Mouse (Mus musculus) brain, adult 2 months (tissue): Measurements from ENCODE around the gene Rpl36.
"Not testable (repeated sequence)": the region's sequence is repeated elsewhere in the genome, so short reads cannot be mapped to it uniquely, and the experiment has no call there.

ENCODE experiments used
- DNase-seq: peaks from one replicate; pipeline ENCODE4 v3.0.0; 2011; ENCODE audit warnings: low read depth, low spot score

Gene Rpl36

GRCm38 (mm10) chr17:56608699-56609098, 4.5 kb upstream of the Rpl36 start:
- no peak for DNase-seq

GRCm38 (mm10) chr17:56609452-56610171, 3.6 kb upstream of the Rpl36 start, which contains the start of gene 2410015M20Rik:
2410015M20Rik (minus strand) TSS chr17:56609771.
- peak; percentile 100 for DNase-seq

DNA sequence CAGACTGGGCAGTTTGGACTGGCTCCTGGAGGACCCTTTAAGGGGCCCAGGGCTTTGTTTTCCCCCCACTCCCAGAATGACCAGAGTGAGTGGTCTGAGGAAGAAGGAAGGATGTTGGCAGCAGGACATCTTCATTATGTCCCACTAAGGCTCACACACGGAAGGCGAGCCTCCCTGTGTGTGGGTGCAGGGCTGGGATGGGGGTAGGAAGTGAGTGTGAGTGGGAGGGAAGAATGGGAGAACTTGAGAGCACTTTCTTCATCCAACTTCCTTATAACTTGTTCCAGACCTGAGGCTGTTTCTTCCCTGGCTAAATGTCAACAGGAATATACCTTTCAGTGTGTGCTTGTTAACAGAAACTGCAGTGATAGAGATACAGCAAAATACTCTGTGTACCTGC, 1.9 kb upstream of the Rpl36 start:
- no peak for DNase-seq

DNA sequence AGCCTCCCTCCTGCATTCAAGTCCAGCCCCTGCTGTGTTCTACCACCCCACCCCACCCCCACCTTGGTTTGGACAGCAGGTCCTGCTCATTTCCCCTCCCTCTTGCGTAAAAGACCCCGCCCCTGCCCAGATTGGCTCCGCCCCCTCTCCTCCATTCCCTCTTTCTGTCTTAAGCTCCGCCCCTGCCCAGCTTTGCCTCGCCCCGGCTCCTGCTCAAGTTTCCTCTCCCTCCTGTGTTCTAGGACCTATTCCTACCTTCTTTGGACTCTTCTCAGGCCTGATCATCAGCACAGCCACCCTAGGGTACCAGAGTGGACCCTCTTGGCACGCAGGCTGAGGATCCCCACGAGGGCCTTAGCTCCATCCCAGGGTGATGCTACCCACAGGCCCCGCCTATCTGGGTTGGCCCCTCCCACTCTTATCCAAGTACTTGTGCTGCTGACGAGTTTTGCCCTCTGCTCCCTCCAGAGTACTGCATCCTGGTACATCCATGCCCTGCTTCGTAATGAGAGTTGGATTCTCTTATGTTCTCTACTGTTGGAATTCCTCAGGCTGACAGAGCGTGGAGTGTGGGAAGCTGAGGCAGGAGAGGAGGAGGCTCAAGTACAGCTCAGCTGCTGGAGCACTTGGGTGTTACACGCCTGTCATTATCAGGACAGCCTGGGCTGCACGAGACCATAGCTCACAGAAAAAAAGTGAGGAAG, 1.2 kb upstream of the Rpl36 start:
- peak; percentile 45 for DNase-seq

- not testable (repeated sequence) for DNase-seq
Observed at GRCm38 (mm10) chr17:56612565-56612939, 664 bp upstream of the Rpl36 start.

GRCm38 (mm10) chr17:56613893-56614292, 677 bp downstream of the Rpl36 start:
- DNase-seq, result not testable (repeated sequence)

DNA sequence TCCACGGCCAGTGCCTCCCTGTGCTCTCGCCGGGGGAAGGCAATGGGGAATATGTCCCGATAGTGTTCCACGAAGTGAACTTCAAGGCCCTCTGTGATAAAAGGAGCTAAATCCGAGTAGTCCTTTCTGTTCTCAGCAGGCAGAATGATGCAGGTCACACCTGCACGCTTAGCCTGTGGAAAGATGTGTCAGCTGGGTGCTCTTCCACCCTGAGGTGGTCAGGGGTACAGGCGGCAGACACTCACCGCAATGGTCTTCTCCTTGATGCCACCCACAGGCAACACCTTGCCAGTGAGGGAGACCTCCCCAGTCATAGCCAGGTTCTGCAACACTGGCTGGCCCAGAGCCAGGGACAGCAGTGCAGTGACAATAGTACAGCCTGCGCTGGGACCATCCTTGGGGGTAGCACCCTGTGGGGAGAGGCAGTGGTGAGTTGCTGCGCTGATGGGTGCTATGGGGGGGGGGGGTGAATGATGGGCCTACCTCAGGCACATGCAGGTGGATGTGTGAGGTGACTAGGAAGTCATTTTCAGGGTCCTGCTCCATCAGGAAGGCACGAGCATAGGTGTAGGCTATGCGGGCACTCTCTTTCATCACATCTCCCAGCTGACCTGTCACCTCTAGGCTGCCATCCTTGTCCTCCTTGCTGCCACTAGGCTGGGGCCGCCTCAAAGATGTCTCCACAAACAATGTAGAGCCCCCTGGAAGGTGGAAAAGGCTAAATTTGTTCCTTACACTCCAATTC, 1.3 kb downstream of the Rpl36 start:
- DNase-seq, result no peak

DNA sequence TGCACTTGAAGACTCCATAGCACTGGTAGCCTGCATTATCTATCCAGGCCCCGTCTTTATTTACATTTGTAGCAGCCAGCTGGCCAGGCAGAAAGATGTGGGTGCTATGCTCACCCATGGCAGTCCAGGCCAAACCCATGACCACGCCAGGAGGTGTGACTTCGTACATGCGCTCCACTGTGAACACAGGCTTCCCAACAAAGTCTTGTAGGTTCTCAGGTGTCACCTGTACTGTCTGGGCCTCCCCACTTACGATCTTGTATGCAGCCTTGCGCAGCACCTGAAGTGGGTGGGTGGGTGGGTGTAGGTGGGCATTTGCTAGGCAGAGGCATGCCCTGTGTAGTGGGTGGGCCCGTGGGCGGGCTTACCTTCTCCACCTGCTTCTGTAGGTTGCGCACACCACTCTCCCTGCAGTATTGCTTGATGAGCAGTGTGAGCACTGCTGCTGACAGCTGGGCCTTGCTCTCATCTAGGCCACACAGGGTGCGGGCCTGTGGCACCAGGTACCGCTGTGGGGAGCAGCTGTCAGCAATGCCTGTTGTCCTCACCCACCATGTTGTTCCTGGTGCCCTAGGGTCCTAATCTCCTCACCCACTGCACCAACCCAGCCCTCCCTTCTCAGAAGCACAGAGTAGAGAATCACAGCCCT, 2.0 kb downstream of the Rpl36 start:
- no peak for DNase-seq

DNA sequence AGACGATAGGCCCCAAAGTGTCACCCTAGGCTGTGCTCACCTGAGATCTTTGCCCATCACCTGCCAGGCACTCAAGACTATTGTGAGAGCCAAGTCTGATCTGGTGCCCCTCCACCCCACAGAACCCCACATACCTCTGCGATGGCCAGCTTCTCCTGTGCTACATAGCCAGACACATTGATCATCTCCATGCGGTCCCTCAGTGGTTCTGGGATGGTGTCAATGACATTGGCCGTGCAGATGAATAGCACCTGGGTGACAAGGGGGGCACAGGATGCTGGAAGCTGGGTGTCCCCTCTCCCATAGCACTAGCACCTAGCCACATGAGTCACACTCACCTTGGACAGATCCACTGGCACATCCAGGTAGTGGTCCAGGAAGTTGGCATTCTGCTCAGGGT, 2.6 kb downstream of the Rpl36 start:
- DNase-seq, result no peak

- no peak for DNase-seq
Observed at GRCm38 (mm10) chr17:56616725-56617124, 3.5 kb downstream of the Rpl36 start.

DNA sequence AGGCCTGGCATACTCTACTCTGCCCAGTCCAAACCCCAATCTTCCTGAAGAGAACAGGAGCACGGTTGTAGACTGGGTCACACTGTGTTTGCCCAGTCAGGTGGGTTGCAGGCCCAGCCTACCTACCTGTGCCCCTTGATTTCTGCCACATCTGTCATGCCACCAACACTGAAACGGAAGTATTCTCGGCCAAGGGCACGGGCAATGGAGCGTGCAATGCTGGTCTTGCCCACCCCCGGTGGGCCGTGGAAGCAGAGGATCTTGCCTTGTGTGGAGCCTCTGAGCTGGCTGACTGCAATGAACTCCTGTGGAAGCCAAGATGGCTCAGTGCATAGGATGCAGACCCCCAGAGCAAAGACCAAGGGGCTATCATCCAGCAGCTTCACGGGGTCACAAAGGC, 4.4 kb downstream of the Rpl36 start:
- DNase-seq, result no peak

GRCm38 (mm10) chr17:56625495-56625894, 12.3 kb downstream of the Rpl36 start:
- no peak for DNase-seq

GRCm38 (mm10) chr17:56626260-56626659, 13.0 kb downstream of the Rpl36 start:
- DNase-seq, result no peak

DNA sequence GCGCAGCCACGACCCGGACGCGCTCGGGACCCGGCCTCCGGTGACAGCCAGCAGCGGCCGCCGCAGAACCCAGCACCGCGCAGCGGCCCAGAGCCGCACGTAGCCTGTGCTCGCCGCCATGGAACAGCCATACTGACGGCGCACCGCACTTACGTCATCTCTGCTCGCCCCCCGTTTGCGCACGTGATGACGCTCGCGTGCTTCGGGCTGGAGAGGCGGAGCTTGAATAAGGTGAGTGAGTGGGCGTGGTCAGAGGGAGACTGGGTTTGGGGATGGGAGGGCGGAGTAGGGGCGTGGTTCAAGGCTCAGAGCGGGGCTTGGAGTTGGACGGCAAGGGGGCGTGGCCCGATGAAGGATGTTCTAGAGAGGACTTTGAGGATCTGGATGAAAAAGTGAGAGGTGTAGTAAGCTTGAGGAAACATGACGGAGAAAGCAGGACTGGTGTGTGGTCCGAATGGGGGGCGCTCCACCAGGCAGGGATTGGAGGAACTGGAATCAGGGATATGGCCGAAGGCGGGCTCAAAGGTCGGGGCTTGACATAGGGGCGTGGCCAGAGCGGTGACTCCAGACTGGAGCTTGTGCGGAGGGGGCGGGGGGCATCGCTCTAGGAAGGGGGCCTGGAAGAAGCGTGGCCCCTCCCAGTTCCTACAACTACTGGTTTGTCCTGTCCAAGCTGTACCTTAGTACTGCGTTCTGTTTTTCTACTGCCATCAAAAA, 13.7 kb downstream of the Rpl36 start, which contains the start of gene Lonp1:
Gene Lonp1 (minus strand): TSS at position 134 of the 717 bp plus-strand sequence.
- DNase-seq, result peak; percentile 99

DNA sequence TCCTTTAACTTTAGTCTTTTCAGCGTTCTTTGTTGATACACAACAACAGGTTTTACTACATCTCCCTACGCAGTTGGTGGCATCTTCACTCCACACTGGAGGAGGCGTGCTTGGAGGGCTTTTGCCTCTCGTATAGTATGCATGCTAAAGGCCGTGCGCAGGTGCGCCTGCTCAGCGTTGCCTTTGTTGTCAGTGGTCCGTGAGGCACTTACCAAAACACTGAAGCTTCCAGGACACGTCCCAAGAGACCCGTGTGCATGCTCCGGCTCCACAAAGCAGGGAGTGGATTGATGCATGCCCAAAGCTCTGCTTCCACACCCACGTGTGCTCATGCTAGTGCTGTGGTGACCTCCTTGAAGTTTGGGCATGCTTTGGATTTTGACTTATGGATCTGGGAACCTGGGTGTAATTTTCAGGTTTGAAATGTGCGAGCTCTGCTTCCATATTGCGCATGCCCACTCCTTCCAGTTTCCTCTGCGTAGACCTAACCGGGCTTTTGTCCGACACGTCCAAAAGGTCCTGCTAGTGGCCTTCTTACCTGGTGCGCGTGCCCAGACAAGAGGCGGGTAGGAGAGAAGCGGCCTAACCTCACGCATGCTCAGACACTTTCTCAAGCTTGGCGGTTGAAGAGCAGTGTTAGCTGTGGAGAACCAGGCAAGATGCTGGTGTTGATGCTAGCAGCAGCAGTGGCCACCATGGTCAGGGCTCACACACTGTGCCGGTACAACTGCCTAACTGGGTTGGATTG, 14.5 kb downstream of the Rpl36 start, which contains the start of gene Catsperd:
Gene Catsperd (plus strand): TSS at position 614 of the 748 bp plus-strand sequence.
- DNase-seq, result peak; percentile 68

GRCm38 (mm10) chr17:56629800-56630781, 16.9 kb downstream of the Rpl36 start:
- not testable (repeated sequence) for DNase-seq

DNA sequence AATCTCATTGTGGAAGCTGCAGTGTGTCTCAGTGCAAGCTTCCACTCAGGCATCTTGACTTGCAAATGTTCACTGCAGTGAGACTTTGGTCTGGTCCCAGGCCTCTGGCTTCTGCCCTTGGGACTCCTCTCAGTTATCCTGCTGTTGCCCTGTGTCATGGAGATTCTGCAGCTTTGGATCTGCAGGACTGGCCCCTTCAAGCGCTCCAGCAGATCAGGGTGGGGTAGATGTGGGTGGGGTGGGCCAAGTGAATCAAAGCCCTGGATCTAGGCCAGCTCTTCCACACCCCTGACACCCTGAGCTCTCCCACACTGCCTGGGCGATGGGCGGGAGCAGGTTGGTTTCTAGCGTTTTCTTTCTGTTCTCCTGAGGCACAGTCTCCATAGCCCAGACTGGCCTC, 18.6 kb downstream of the Rpl36 start:
- no peak for DNase-seq

DNA sequence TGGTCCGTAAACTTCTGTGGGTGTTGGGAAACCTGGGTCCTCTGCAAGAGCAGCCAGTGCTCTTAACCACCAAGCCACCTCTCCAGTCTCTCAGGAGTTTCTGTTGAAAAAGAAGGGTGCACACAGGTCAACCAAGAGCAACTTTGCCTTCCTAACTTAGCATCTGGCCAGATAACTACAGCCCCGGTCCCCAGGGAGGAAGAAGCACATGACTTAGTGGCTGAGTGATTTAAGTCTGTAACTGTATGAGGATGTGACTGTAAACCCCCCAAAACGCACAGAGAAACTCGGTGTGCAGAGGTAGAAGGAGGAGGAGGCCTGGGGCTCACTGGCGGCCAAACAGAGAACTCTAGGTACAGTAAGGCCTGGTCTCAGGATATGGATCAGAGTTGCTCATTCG, 20.8 kb downstream of the Rpl36 start:
- no peak for DNase-seq

DNA sequence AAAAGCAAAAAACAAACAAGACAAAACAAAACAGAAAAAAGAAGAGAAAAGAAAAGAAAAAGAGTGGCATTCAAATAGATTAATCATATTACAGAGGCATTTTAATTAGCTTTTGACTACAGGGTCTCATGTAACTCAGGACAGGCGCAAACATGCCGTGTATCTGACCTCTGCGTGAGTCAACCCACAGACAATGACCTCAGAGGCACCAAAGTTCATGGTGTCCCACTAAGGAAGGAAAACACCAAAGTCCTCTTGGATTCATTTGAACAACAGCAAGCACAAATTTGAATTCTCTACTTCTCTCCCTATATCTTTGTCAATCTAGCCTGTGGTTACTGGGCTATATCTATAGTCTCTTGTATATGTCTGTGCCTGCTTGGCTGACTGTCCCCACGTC, 30.0 kb downstream of the Rpl36 start:
- no peak for DNase-seq
